Mouse (Mus musculus) C2C12 (cell line): Measurements from ENCODE around the gene Rbm18. TPM values are rescaled to one million over a fixed set of nuclear protein-coding genes. Genes with fewer than 3 reads are reported as not detected.

ENCODE experiments used
- H3K27me3 ChIP-seq: one replicate; pipeline ENCODE4 v1.6.1; 2011; ENCODE audit not compliant: control insufficient read depth, insufficient read depth, insufficient read length
- H3K36me3 ChIP-seq: one replicate; pipeline ENCODE4 v1.6.1; 2011; ENCODE audit not compliant: control insufficient read depth, insufficient read depth
- H3K4me3 ChIP-seq: one replicate; pipeline ENCODE4 v1.5.1; 2011; ENCODE audit warnings: mild to moderate bottlenecking, control low read depth; ENCODE audit not compliant: poor library complexity, insufficient read depth, severe bottlenecking
- H3K79me2 ChIP-seq: one replicate; pipeline ENCODE4 v1.6.1; 2011; ENCODE audit not compliant: control insufficient read depth, insufficient read depth
- H3K79me3 ChIP-seq: one replicate; pipeline ENCODE4 v1.6.1; 2011; ENCODE audit warnings: low read depth, control low read depth
- H3ac ChIP-seq: one replicate; pipeline ENCODE3; 2011; ENCODE audit warnings: low read depth; ENCODE audit not compliant: control insufficient read depth, insufficient read length
- CEBPB ChIP-seq: IDR thresholded peaks from one replicate; pipeline ENCODE4 v1.6.1; 2011; ENCODE audit warnings: low read depth, mild to moderate bottlenecking, control low read depth, moderate library complexity
- CTCF ChIP-seq: IDR thresholded peaks from one replicate; pipeline ENCODE4 v1.5.1; 2011; ENCODE audit not compliant: control insufficient read depth, insufficient read depth, insufficient read length
- FOSL1 ChIP-seq: IDR thresholded peaks from one replicate; pipeline ENCODE4 v1.8.0; 2011; ENCODE audit warnings: mild to moderate bottlenecking, low read length; ENCODE audit not compliant: poor library complexity, insufficient read depth, severe bottlenecking
- MAX ChIP-seq: IDR thresholded peaks from one replicate; pipeline ENCODE4 v1.6.1; 2011; ENCODE audit warnings: mild to moderate bottlenecking, control low read depth
- MYOD1 ChIP-seq: IDR thresholded peaks from one replicate; pipeline ENCODE4 v1.6.1; 2011; ENCODE audit warnings: low read depth; ENCODE audit not compliant: control insufficient read depth, insufficient read length
- MYOG ChIP-seq: IDR thresholded peaks from one replicate; pipeline ENCODE4 v1.6.1; 2011; ENCODE audit not compliant: control insufficient read depth, insufficient read length; ENCODE audit errors: extremely low read depth
- USF1 ChIP-seq: IDR thresholded peaks from one replicate; pipeline ENCODE4 v1.6.1; 2011; ENCODE audit warnings: low read depth, mild to moderate bottlenecking, control low read depth, moderate library complexity
- polyA plus RNA-seq: library from polyadenylated mRNA; unstranded; fragments of >200 nt; fragmentation: generic; extraction: Trizol; gene quantifications from one replicate; pipeline ENCODE4 v1.2.1, GENCODE M21; 2012; ENCODE audit warnings: missing spikeins

The Rbm18 gene
- polyA plus RNA-seq, 1 experiment = 16.0 TPM

GRCm38 (mm10) chr2:36071660-36072305, 64.8 kb downstream of the Rbm18 start:
- H3K27me3 ChIP-seq = peaks cover 17% of the 10 kb centered on the region
- TF ChIP-seq USF1 (no peak), FOSL1 (no peak), MYOD1 (no peak), MAX (no peak), CTCF (no peak), CEBPB (no peak), MYOG (no peak)
- H3K79me3 ChIP-seq = no peaks in the 10 kb centered on the region
- no peak overlapping the region for H3K4me3 ChIP-seq
- no peak overlapping the region for H3ac ChIP-seq
- no peaks in the 10 kb centered on the region for H3K36me3 ChIP-seq
- no peaks in the 10 kb centered on the region for H3K79me2 ChIP-seq

DNA sequence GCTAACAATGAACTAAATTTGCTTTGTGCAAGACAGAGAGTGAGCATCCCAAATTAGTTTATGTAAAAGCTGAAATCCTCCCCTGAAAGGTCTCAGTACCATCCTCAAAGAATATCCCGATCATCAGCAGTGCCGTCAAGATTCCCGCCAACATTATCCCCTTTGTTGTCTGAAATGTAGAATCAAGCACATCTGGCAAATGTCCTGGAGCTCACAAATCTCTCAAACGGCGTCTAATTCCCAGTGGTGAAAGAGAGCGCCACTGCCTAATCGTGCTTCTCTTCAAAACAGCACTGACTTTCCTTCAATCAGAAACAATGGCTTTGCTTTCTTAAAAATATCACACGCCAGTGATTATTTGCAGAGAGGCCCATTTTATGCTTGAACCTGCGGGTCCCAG, 69.4 kb downstream of the Rbm18 start:
- Histone ChIP-seq H3K79me3 (no peaks in the 10 kb centered on the region), H3K79me2 (no peaks in the 10 kb centered on the region), H3K4me3 (no peak overlapping the region), H3K27me3 (peaks cover 17% of the 10 kb centered on the region), H3K36me3 (no peaks in the 10 kb centered on the region), H3ac (no peak overlapping the region)
- no peak for TF ChIP-seq MYOD1
- no peak for TF ChIP-seq USF1
- TF ChIP-seq CTCF = no peak
- TF ChIP-seq MYOG = no peak
- no peak for TF ChIP-seq CEBPB
- no peak for TF ChIP-seq FOSL1
- TF ChIP-seq MAX = no peak

Other genes starting within 250 kb of the Rbm18 start
- gene Ttll11, start 156.9 kb downstream of the Rbm18 start, polyA plus RNA-seq = 7.0 TPM
- 260 TPM for gene Ndufa8, start 87.4 kb downstream of the Rbm18 start, polyA plus RNA-seq
- 0.11 TPM for gene Morn5, start 87.3 kb downstream of the Rbm18 start, polyA plus RNA-seq
- gene Lhx6, start 31.4 kb downstream of the Rbm18 start, polyA plus RNA-seq = 6.6 TPM
- 25.4 TPM for gene Mrrf, start 384 bp downstream of the Rbm18 start, polyA plus RNA-seq
- gene Ptgs1, start 93.7 kb upstream of the Rbm18 start, polyA plus RNA-seq = 336 TPM
- gene Olfr338, start 236.7 kb upstream of the Rbm18 start, polyA plus RNA-seq = not detected